Mouse (Mus musculus) large intestine, adult 2 months (tissue): ENCODE measurements around the gene Hbb-bs. TPM values are rescaled to one million over a fixed set of nuclear protein-coding genes. Genes with fewer than 3 reads are reported as not detected.
"Not testable (repeated sequence)": the region's sequence is repeated elsewhere in the genome, so short reads cannot be mapped to it uniquely, and the experiment has no call there.

Source experiments
- DNase-seq: peaks from one replicate; pipeline ENCODE4 v3.0.0-alpha.2; 2012; ENCODE audit warnings: low read depth, low spot score
- WGBS: fragments of 180-500 bp; shearing (Covaris S2); methylation state at CpG from one replicate; pipeline ENCODE4 v1.1.7; 2018; 5-methylcytosine and 5-hydroxymethylcytosine counted together
- polyA plus RNA-seq: library from polyadenylated mRNA; depleted of rRNA; stranded (reverse); fragments of >200 nt; gene quantifications from 2 replicates; pipeline ENCODE4 v1.2.3, GENCODE M21; 2012; rRNA removed

The Hbb-bs gene
- polyA plus RNA-seq, 1 experiment: 97.3 TPM

DNA sequence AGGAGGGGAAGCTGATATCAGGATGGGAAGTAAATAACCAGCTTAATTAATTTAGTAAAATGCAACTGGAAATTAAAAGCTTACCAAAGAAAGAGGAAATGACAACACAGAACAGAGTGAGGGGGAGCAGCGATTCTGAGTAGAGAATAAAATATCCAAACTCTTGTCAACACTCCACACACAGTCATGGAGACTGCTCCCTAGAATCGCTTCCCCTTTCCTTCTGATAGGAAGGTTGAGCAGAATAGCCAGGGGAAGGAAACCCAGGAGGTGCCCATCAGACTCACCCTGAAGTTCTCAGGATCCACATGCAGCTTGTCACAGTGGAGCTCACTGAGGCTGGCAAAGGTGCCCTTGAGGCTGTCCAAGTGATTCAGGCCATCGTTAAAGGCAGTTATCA is 14.7 kb downstream of the Hbb-bs start:
- no CpG with 5 or more reads among the region's 3 CpGs for WGBS
- DNase-seq: not testable (repeated sequence)

GRCm38 (mm10) chr7:103812174-103812573 is 15.7 kb downstream of the Hbb-bs start:
- DNase-seq: no peak
- 40% methylated on average over 1 of the region's 1 CpGs for WGBS

DNA sequence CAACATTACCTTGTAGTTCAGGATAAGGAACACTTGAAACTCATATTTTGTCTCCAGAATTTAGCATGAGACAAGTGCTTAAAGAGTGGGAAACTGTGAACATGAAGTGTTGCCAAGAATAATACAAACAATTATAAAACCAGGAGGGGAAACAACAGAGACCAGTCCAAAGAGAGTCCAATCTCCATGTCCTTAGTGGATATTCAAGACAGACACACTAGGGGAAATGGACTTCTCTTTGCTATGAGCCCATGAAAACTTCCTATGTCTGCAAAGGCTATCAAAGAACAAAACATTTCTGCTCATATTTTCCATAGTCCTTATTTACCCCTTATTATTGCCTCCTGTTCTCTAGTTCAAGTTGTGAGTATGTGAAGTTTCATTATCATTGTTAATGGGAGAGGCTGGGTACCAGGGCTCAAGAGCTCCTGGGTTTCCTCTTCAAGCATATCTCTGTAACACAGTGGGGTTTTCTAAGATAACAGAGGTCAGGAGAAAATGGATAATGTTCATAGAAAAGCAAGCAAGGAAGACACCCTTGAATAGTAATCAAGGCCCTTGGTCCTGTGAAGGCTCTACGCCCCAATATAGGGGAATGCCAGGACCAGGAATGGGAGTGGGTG is 16.6 kb downstream of the Hbb-bs start:
- DNase-seq: no peak
- 93% methylated on average over 1 of the region's 1 CpGs for WGBS

GRCm38 (mm10) chr7:103810746-103811145 is 17.1 kb downstream of the Hbb-bs start:
- 59% methylated on average over 3 of the region's 3 CpGs for WGBS

DNA sequence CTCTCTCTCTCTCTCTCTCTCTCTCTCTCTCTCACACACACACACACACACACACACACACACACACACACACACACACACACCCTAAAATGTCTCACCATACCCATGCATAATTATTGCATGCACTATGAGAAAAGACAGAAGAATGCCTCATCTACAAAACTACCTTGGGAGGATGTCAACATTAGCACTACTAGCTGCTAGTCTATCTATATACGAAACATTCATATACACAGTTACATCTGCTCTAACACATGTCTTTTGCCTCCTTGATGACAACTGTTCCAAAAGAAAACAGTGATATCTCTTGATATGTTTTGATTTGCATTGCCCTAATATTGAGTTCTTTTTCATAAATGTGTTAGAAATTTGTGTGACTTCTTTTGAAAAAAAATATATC is 17.6 kb downstream of the Hbb-bs start:
- DNase-seq: no peak
- WGBS: 81% methylated on average over 1 of the region's 1 CpGs

More at GRCm38 (mm10) chr7:103810746-103811145, 17.1 kb downstream of the Hbb-bs start:
- no peak for DNase-seq

GRCm38 (mm10) chr7:103809801-103810155 is 18.1 kb downstream of the Hbb-bs start:
- DNase-seq: no peak
- 67% methylated on average over 1 of the region's 1 CpGs for WGBS

- WGBS: 46% methylated on average over 5 of the region's 5 CpGs
- DNase-seq: no peak
Observed at GRCm38 (mm10) chr7:103808971-103809800, 18.7 kb downstream of the Hbb-bs start.

GRCm38 (mm10) chr7:103808120-103808519 is 19.8 kb downstream of the Hbb-bs start:
- DNase-seq: not testable (repeated sequence)
- 59% methylated on average over 2 of the region's 2 CpGs for WGBS

- peak; percentile 4 for DNase-seq
- WGBS: 36% methylated on average over 1 of the region's 1 CpGs
Observed at GRCm38 (mm10) chr7:103806856-103807255, 21.0 kb downstream of the Hbb-bs start.

GRCm38 (mm10) chr7:103792669-103793388 is 35.1 kb downstream of the Hbb-bs start:
- DNase-seq: no peak
- WGBS: 19% methylated on average over 4 of the region's 4 CpGs

DNA sequence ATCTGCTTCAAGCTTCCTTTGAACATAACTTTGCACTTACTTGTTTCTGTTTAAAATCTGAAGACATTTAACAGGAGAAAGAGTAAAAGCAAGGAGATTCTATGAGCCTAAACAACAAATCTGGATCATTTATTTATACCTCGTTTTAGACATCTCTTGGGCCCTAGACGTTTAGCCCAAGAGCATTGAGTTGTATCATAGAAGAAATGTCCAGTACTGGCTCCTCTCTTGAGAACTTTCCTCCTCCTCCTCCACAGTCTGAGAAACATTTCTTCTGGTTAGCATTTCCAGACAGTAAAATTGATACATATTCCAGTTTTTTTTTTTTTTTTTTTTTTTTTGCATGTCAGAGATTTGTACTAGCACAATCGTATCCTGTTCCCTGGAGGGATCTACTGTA is 36.2 kb downstream of the Hbb-bs start, which contains the start of gene Olfr67:
Olfr67 (minus strand) TSS at position 101 of the 400 bp plus-strand sequence.
- no peak for DNase-seq
- WGBS: 73% methylated on average over 3 of the region's 3 CpGs

- WGBS: 73% methylated on average over 3 of the region's 3 CpGs
- no peak for DNase-seq
Observed at GRCm38 (mm10) chr7:103779598-103779997, 48.3 kb downstream of the Hbb-bs start, which contains the start of gene Olfr68. Olfr68 (minus strand) TSS chr7:103779698.

DNA sequence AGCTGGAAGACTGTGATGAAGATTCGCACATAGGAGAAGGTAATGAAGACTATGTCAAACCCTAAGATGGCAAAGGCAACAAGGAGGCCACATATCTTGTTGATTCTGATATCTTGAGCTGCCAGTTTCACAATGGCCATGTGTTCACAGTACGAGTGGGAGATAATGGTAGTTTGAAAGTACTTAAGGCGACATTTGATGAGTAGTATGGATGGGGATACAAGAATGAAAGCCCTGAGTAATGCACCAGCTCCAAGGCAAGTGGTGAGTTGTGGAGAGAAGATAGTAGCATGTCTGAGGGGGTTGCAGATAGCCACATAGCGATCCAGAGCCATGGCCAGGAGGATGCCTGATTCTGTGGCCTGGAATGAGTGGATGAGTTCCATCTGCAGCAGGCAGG is 50.2 kb downstream of the Hbb-bs start:
- DNase-seq: not testable (repeated sequence)
- WGBS: 80% methylated on average over 4 of the region's 4 CpGs

Other genes starting within 250 kb of the Hbb-bs start
- not detected in 2 replicates for gene Olfr618, start 238.0 kb downstream of the Hbb-bs start, polyA plus RNA-seq
- not detected in 2 replicates for gene Olfr619, start 227.5 kb downstream of the Hbb-bs start, polyA plus RNA-seq
- gene Olfr620, start 215.6 kb downstream of the Hbb-bs start, polyA plus RNA-seq: not detected in 2 replicates
- not detected in 2 replicates for gene Olfr622, start 185.4 kb downstream of the Hbb-bs start, polyA plus RNA-seq
- not detected in 2 replicates for gene Olfr623, start 164.4 kb downstream of the Hbb-bs start, polyA plus RNA-seq
- not detected in 2 replicates for gene Olfr624, start 156.9 kb downstream of the Hbb-bs start, polyA plus RNA-seq
- gene Olfr625-ps1, start 145.4 kb downstream of the Hbb-bs start, polyA plus RNA-seq: not detected in 2 replicates
- not detected in 2 replicates for gene Olfr243, start 113.4 kb downstream of the Hbb-bs start, polyA plus RNA-seq
- not detected in 2 replicates for gene Olfr628, start 97.7 kb downstream of the Hbb-bs start, polyA plus RNA-seq
- gene Olfr629, start 83.2 kb downstream of the Hbb-bs start, polyA plus RNA-seq: not detected in 2 replicates
- not detected in 2 replicates for gene Olfr630, start 70.8 kb downstream of the Hbb-bs start, polyA plus RNA-seq
- gene Olfr69, start 56.5 kb downstream of the Hbb-bs start, polyA plus RNA-seq: not detected in 2 replicates
- gene Olfr68, start 48.4 kb downstream of the Hbb-bs start, polyA plus RNA-seq: not detected in 2 replicates
- gene Olfr67, start 36.3 kb downstream of the Hbb-bs start, polyA plus RNA-seq: not detected in 2 replicates
- 7.5 and 9.3 TPM in 2 replicates for gene Hbb-bt, start 14.1 kb downstream of the Hbb-bs start, polyA plus RNA-seq
- not detected in 2 replicates for gene Hbb-bh2, start 12.4 kb upstream of the Hbb-bs start, polyA plus RNA-seq
- gene Hbb-bh1, start 15.1 kb upstream of the Hbb-bs start, polyA plus RNA-seq: not detected in 2 replicates
- not detected in 2 replicates for gene Hbb-y, start 25.1 kb upstream of the Hbb-bs start, polyA plus RNA-seq
- gene Olfr66, start 58.2 kb upstream of the Hbb-bs start, polyA plus RNA-seq: not detected in 2 replicates
- not detected in 2 replicates for gene Olfr64, start 66.4 kb upstream of the Hbb-bs start, polyA plus RNA-seq
- not detected in 2 replicates for gene Olfr65, start 75.4 kb upstream of the Hbb-bs start, polyA plus RNA-seq
- gene Olfr631, start 100.7 kb upstream of the Hbb-bs start, polyA plus RNA-seq: not detected in 2 replicates
- gene Olfr632, start 106.3 kb upstream of the Hbb-bs start, polyA plus RNA-seq: not detected in 2 replicates
- gene Olfr633, start 116.3 kb upstream of the Hbb-bs start, polyA plus RNA-seq: not detected in 2 replicates
- not detected in 2 replicates for gene Olfr635, start 143.1 kb upstream of the Hbb-bs start, polyA plus RNA-seq
- not detected in 2 replicates for gene Olfr638, start 170.7 kb upstream of the Hbb-bs start, polyA plus RNA-seq
- gene Olfr639, start 189.2 kb upstream of the Hbb-bs start, polyA plus RNA-seq: not detected in 2 replicates
- not detected in 2 replicates for gene Olfr640, start 197.5 kb upstream of the Hbb-bs start, polyA plus RNA-seq
- gene Olfr641, start 207.3 kb upstream of the Hbb-bs start, polyA plus RNA-seq: not detected in 2 replicates
- not detected in 2 replicates for gene Olfr642, start 224.6 kb upstream of the Hbb-bs start, polyA plus RNA-seq
- not detected in 2 replicates for gene 4930516K23Rik, start 233.3 kb upstream of the Hbb-bs start, polyA plus RNA-seq
- not detected in 2 replicates for gene Olfr644, start 243.8 kb upstream of the Hbb-bs start, polyA plus RNA-seq